Mouse (Mus musculus) thymus, adult 2 months (tissue): ENCODE results near the gene Golph3l. TPM values are rescaled to one million over a fixed set of nuclear protein-coding genes. Genes with fewer than 3 reads are reported as not detected.
A peak's percentile ranks its signal among the peaks of the same experiment; 100 is the strongest.
"Not testable (repeated sequence)": the region's sequence is repeated elsewhere in the genome, so short reads cannot be mapped to it uniquely, and the experiment has no call there.

ENCODE experiments used
- DNase-seq: peaks from one replicate; pipeline ENCODE4 v3.0.0; 2021
- H3K27ac ChIP-seq: fragments of 200-500 bp; 2 replicates; pipeline ENCODE4 v1.5.1; 2012; ENCODE audit warnings: low read length, control low read depth; ENCODE audit not compliant: control insufficient read depth, insufficient read depth
- H3K27me3 ChIP-seq: fragments of 200-500 bp; 2 replicates; pipeline ENCODE4 v1.6.1; 2012; ENCODE audit warnings: mild to moderate bottlenecking, low read length, moderate library complexity, mixed read lengths; ENCODE audit not compliant: control insufficient read depth, insufficient read depth
- H3K36me3 ChIP-seq: fragments of 200-500 bp; 2 replicates; pipeline ENCODE4 v1.6.1; 2012; ENCODE audit warnings: mild to moderate bottlenecking, low read length, moderate library complexity; ENCODE audit not compliant: control insufficient read depth, insufficient read depth
- H3K4me1 ChIP-seq: fragments of 200-500 bp; replicated peaks from 2 replicates; pipeline ENCODE4 v1.6.1; 2012; ENCODE audit warnings: low read length; ENCODE audit not compliant: control insufficient read depth, insufficient read depth
- H3K4me3 ChIP-seq: fragments of 200-500 bp; 2 replicates; pipeline ENCODE4 v1.5.1; 2012; ENCODE audit warnings: mild to moderate bottlenecking, low read length, control low read depth, moderate library complexity; ENCODE audit not compliant: control insufficient read depth, insufficient read depth
- CTCF ChIP-seq: fragments of 200-500 bp; IDR thresholded peaks from 2 replicates; pipeline ENCODE4 v1.5.1; 2012; ENCODE audit warnings: mild to moderate bottlenecking, control low read depth, low read length, moderate library complexity, borderline replicate concordance; ENCODE audit not compliant: control insufficient read depth, poor library complexity, insufficient read depth; ENCODE audit errors: extremely low read depth
- POLR2A ChIP-seq: fragments of 200-500 bp; IDR thresholded peaks from 2 replicates; pipeline ENCODE4 v1.6.1; 2012; ENCODE audit warnings: mild to moderate bottlenecking, low read length, control low read depth, moderate library complexity; ENCODE audit not compliant: control insufficient read depth, poor library complexity, insufficient read depth; ENCODE audit errors: extremely low read depth
- WGBS: fragments of 180-500 bp; shearing (Covaris S2); methylation state at CpG from one replicate; pipeline ENCODE4 v1.1.7; 2018; 5-methylcytosine and 5-hydroxymethylcytosine counted together
- polyA plus RNA-seq: library from polyadenylated mRNA; depleted of rRNA; stranded (reverse); fragments of >200 nt; gene quantifications from 2 replicates; pipeline ENCODE4 v1.2.3, GENCODE M21; 2012

The Golph3l gene
- polyA plus RNA-seq, 1 experiment: 8.6 TPM

DNA sequence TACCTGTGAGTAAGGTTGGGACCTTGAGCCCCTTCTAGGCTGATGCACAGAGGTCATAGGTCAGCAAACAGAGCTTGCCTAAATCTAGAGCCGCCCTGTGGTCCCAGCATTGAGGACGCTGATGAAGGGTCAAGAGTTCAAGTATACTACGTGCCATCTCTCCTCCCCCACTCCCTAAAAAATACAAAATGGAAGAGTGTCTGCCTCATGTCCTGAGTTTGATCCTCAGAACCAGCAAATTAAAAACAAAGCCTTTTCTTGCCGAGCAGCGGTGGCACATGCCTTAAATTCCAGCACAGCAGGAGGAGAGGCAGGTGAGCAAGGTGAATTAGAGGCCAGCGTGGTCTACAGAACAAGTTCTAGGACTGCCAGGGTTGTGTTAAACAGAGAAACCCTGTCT, 64.1 kb downstream of the Golph3l start:
- no peak for TF ChIP-seq CTCF
- TF ChIP-seq POLR2A: no peak
- peaks cover 15% of the 10 kb centered on the region for H3K4me1 ChIP-seq
- H3K4me3 ChIP-seq: no peak overlapping the region
- WGBS: 80% methylated on average over 6 of the region's 6 CpGs
- no peak for DNase-seq
- H3K36me3 ChIP-seq: no peaks in the 10 kb centered on the region
- H3K27me3 ChIP-seq: no peaks in the 10 kb centered on the region
- H3K27ac ChIP-seq: no peak overlapping the region

- Histone ChIP-seq H3K27ac (no peak overlapping the region), H3K4me1 (peaks cover 15% of the 10 kb centered on the region), H3K27me3 (no peaks in the 10 kb centered on the region), H3K4me3 (no peak overlapping the region), H3K36me3 (no peaks in the 10 kb centered on the region)
- no peak for TF ChIP-seq CTCF
- TF ChIP-seq POLR2A: no peak
- DNase-seq: no peak
- 64% methylated on average over 11 of the region's 11 CpGs for WGBS
These were observed 64.8 kb downstream of the Golph3l start for GRCm38 (mm10) chr3:95653473-95654034.

DNA sequence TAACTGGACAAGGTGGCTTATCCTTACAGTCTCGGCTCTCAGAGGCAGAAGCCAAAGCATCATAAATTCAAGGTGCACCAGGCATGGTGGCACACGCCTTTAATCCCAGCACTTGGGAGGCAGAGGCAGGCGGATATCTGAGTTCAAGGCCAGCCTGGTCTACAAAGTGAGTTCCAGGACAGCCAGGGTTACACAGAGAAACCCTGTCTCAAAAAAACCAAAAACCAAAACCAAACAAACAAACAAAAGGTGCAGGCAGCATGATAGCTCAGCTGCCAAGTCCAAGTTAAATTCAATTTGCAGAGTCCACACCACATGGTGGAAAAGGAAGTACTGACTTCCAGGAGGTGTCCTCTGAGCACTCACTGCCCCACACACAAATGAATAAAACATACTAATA, 65.6 kb downstream of the Golph3l start:
- DNase-seq, H3K27me3 ChIP-seq, H3K36me3 ChIP-seq, H3K4me3 ChIP-seq, H3K27ac ChIP-seq: not testable (repeated sequence)
- 97% methylated on average over 3 of the region's 3 CpGs for WGBS
- H3K4me1 ChIP-seq: peaks cover 15% of the 10 kb centered on the region

DNA sequence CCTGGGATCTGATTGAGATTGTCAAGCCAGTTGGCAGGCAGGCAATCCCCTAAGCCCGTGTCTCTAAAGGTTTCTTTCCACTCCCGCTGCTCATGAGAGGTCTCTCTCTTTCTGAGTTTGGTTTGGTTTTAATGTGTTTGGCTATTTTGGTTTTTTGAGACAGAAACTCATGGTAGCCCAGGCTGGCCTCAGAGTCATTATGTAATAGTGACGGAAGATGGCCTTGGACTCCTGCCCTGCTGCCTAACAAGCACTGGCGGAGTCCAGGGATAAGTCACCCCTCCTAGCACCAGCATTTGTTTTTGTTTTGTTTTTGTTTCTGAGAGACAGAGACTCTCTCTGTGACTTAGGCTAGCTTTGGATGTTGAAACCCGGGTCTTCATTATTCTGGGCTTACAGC, 66.7 kb downstream of the Golph3l start:
- Histone ChIP-seq H3K27me3 (no peaks in the 10 kb centered on the region), H3K4me1 (peaks cover 12% of the 10 kb centered on the region), H3K4me3 (no peak overlapping the region), H3K36me3 (peaks cover 5% of the 10 kb centered on the region), H3K27ac (no peak overlapping the region)
- no peak for DNase-seq
- 97% methylated on average over 5 of the region's 5 CpGs for WGBS
- TF ChIP-seq CTCF (no peak), POLR2A (no peak)

GRCm38 (mm10) chr3:95657108-95657507, 68.4 kb downstream of the Golph3l start:
- no peak for DNase-seq
- Histone ChIP-seq H3K27me3 (no peaks in the 10 kb centered on the region), H3K4me3 (no peak overlapping the region)

DNA sequence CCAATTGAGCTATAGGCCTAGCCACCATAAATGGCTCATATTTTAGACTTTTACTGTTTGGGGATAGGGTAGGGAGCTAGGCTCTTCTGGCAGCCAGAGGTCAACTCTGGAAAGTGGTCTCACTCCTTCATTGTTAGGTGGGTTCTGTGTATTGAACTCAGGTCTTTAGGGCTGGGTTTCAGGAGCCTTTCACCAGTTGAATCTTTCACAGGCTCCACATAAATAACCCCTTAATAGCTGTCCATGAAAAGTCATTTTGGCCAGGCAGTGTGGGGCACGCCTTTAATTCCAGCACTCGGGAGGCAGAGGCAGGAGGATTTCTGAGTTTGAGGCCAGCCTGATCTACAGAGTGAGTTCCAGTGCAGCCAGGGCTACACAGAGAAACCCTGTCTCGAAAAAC, 69.0 kb downstream of the Golph3l start:
- H3K27me3 ChIP-seq: no peaks in the 10 kb centered on the region

More at GRCm38 (mm10) chr3:95657108-95657507, 68.4 kb downstream of the Golph3l start:
- H3K27ac ChIP-seq: no peak overlapping the region
- WGBS: 90% methylated on average over 3 of the region's 3 CpGs
- H3K4me1 ChIP-seq: peaks cover 11% of the 10 kb centered on the region
- peaks cover 19% of the 10 kb centered on the region for H3K36me3 ChIP-seq
- no peak for TF ChIP-seq CTCF
- TF ChIP-seq POLR2A: no peak

GRCm38 (mm10) chr3:95658236-95658867, 69.6 kb downstream of the Golph3l start, which contains the start of gene Mcl1:
Gene Mcl1, plus strand, starts transcription at chr3:95658788.
- Histone ChIP-seq H3K4me1 (peaks cover 11% of the 10 kb centered on the region), H3K27ac (peak within 1 kb of the TSS; percentile 80), H3K36me3 (peaks cover 30% of the 10 kb centered on the region), H3K27me3 (no peaks in the 10 kb centered on the region), H3K4me3 (peak within 1 kb of the TSS; percentile 90)
- under 1% methylated on average over 43 of the region's 43 CpGs for WGBS
- peak; percentile 91 for DNase-seq
- TF ChIP-seq POLR2A (peak; percentile 99), CTCF (no peak)

More for the DNA sequence above, 69.0 kb downstream of the Golph3l start:
- peaks cover 9% of the 10 kb centered on the region for H3K4me1 ChIP-seq
- no peak for DNase-seq
- TF ChIP-seq CTCF: no peak
- no peak for TF ChIP-seq POLR2A
- no peak overlapping the region for H3K4me3 ChIP-seq
- 91% methylated on average over 3 of the region's 3 CpGs for WGBS
- H3K27ac ChIP-seq: no peak overlapping the region
- H3K36me3 ChIP-seq: peaks cover 25% of the 10 kb centered on the region
